ENCODE assay signal across 21 mouse cellular contexts in genomic region chr8:30444274-30444673, GRCm38 (mm10).
DNase-seq lines count a peak whose midpoint lies in the region; ATAC-seq and TF ChIP-seq lines count a peak whose summit lies in the region.
"Had no signal": no experiment of that assay in that cellular context is flagged by ENCODE, and none has a peak within 500 bp of the region (broad histone marks: within the 10 kb centered on the region; RNA-seq: fewer than 3 reads in every experiment).

No protein-coding gene starts in this region.

- no peak for TF ChIP-seq CTCF in intestine, postnatal 0 days (IDR thresholded peaks at IDR 0.05; ENCODE audit: low read depth)

- no peak for DNase-seq in embryo, embryonic 10 days (ENCODE audit: low spot score)
- no peak for DNase-seq in right cerebral cortex, adult 2 months (ENCODE audit: low spot score in 2 of 2)
- DNase-seq in layer of hippocampus, postnatal 14 days (ENCODE audit: low spot score in 2 of 2): no peak
- DNase-seq: adrenal gland, adult 2 months; adrenal gland, adult 8-10 months; adrenal gland, postnatal 10 days; adrenal gland, postnatal 14 days; adrenal gland, postnatal 25 days; adrenal gland, postnatal 36 days; B cell, adult 2 months; cerebellum, adult 11 months; cerebellum, adult 11-12 months; cerebellum, adult 18-20 months had no signal

- 85% methylated on average over 4 of the region's 4 CpGs for WGBS in intestine, embryonic 15.5 days
- WGBS in intestine, embryonic 16.5 days: 75% methylated on average over 4 of the region's 4 CpGs
- 59% methylated on average over 4 of the region's 4 CpGs for WGBS in intestine, postnatal 0 days

- no peak overlapping the region for H3K4me3 ChIP-seq in intestine, embryonic 15.5 days (replicated peaks)
- no peak overlapping the region for H3K4me3 ChIP-seq in intestine, embryonic 16.5 days (ENCODE audit: low read length)
- no peak overlapping the region for H3K4me3 ChIP-seq in intestine, postnatal 0 days (ENCODE audit: low read depth, low read length)

- H3K27ac ChIP-seq in intestine, embryonic 15.5 days: no peak overlapping the region
- no peak overlapping the region for H3K27ac ChIP-seq in intestine, embryonic 16.5 days (ENCODE audit: low read length)
- no peak overlapping the region for H3K27ac ChIP-seq in intestine, postnatal 0 days (ENCODE audit: low read depth, low read length)

- no peaks in the 10 kb centered on the region for H3K4me1 ChIP-seq in intestine, embryonic 15.5 days (replicated peaks)
- H3K4me1 ChIP-seq in intestine, embryonic 16.5 days (ENCODE audit: control insufficient read depth, insufficient read depth, low read length): no peaks in the 10 kb centered on the region
- H3K4me1 ChIP-seq in intestine, postnatal 0 days (replicated peaks; ENCODE audit: control insufficient read depth, insufficient read depth, low read length): no peaks in the 10 kb centered on the region

- no peaks in the 10 kb centered on the region for H3K27me3 ChIP-seq in intestine, embryonic 15.5 days (replicated peaks)
- H3K27me3 ChIP-seq in intestine, embryonic 16.5 days (replicated peaks; ENCODE audit: control insufficient read depth, insufficient read depth, low read length): no peaks in the 10 kb centered on the region
- no peaks in the 10 kb centered on the region for H3K27me3 ChIP-seq in intestine, postnatal 0 days (replicated peaks; ENCODE audit: control insufficient read depth, insufficient read depth, low read length)
- H3K27me3 ChIP-seq: CH12.LX, Patski had no signal

- no peaks in the 10 kb centered on the region for H3K36me3 ChIP-seq in intestine, embryonic 15.5 days
- H3K36me3 ChIP-seq in intestine, embryonic 16.5 days (ENCODE audit: control insufficient read depth, insufficient read depth, low read length): no peaks in the 10 kb centered on the region
- H3K36me3 ChIP-seq in intestine, postnatal 0 days (ENCODE audit: control insufficient read depth, insufficient read depth): no peaks in the 10 kb centered on the region
- H3K36me3 ChIP-seq: G1E had no signal

- peak; percentile 74 for ATAC-seq in intestine, embryonic 15.5 days
- ATAC-seq in intestine, embryonic 16.5 days: peak; percentile 83
- peak; percentile 77 for ATAC-seq in intestine, postnatal 0 days
- ATAC-seq: activated CD4-positive, CD25-positive, alpha-beta regulatory T cell, adult 4 months; CD4-positive, CD25-positive, alpha-beta regulatory T cell, adult 4 months; Patski had no signal

- no peak overlapping the region for H3K4me2 ChIP-seq in intestine, embryonic 15.5 days (replicated peaks)
- no peak overlapping the region for H3K4me2 ChIP-seq in intestine, embryonic 16.5 days (ENCODE audit: low read depth, low read length)
- no peak overlapping the region for H3K4me2 ChIP-seq in intestine, postnatal 0 days (replicated peaks; ENCODE audit: low read depth)

- H3K9me3 ChIP-seq in intestine, embryonic 15.5 days: no peaks in the 10 kb centered on the region
- H3K9me3 ChIP-seq in intestine, embryonic 16.5 days (ENCODE audit: control insufficient read depth, low read length): no peaks in the 10 kb centered on the region
- no peaks in the 10 kb centered on the region for H3K9me3 ChIP-seq in intestine, postnatal 0 days (ENCODE audit: control insufficient read depth)
- H3K9me3 ChIP-seq: G1E had no signal

- H3K9ac ChIP-seq in intestine, embryonic 15.5 days: no peak overlapping the region
- H3K9ac ChIP-seq in intestine, embryonic 16.5 days (ENCODE audit: low read depth, low read length): no peak overlapping the region
- no peak overlapping the region for H3K9ac ChIP-seq in intestine, postnatal 0 days (ENCODE audit: low read depth, low read length)
